Mouse (Mus musculus) CH12.LX (cell line): ENCODE measurements at regions not wholly inside any gene's neighbourhood (a gene's known extent, or its start where the extent isn't known, plus 50 kb on each side); places are given as distances from the start of the nearest gene placed in this dataset.
"Not testable (repeated sequence)": the region's sequence is repeated elsewhere in the genome, so short reads cannot be mapped to it uniquely, and the experiment has no call there.

Experiments
- DNase-seq: peaks from one replicate; pipeline ENCODE4 v3.0.0-alpha.2; 2013; ENCODE audit errors: extremely low read depth
- H3K27ac ChIP-seq: 2 replicates; pipeline ENCODE4 v1.5.1; 2012; ENCODE audit warnings: low read depth, mild to moderate bottlenecking, control low read depth, moderate library complexity; ENCODE audit not compliant: insufficient read depth
- H3K27me3 ChIP-seq: replicated peaks from 2 replicates; pipeline ENCODE3; 2012; ENCODE audit warnings: inconsistent platforms
- H3K36me3 ChIP-seq, 2 experiments: replicated peaks in 1 of 2; 2 replicates each; pipeline versions ENCODE3 to v1.6.1; 2012; ENCODE audit warnings: inconsistent platforms in 1 of 2, low read length in 1 of 2, mild to moderate bottlenecking in 1 of 2, mixed read lengths in 1 of 2, moderate library complexity in 1 of 2; ENCODE audit not compliant: control insufficient read depth in 1 of 2, insufficient read depth in 1 of 2
- H3K4me1 ChIP-seq, 2 experiments: 2 replicates each; pipeline ENCODE4 v1.6.1; 2012; ENCODE audit warnings: inconsistent platforms in 1 of 2, moderate library complexity in 1 of 2; ENCODE audit not compliant: insufficient read depth in 2 of 2, control insufficient read depth in 1 of 2
- H3K4me2 ChIP-seq: 2 replicates; pipeline ENCODE4 v1.6.1; 2012; ENCODE audit warnings: low read depth, mild to moderate bottlenecking, control low read depth; ENCODE audit not compliant: poor library complexity, insufficient read depth, severe bottlenecking
- H3K4me3 ChIP-seq, 3 experiments: fragments of 150-350 bp in 1 of 3; sonication (generic) in 1 of 3; replicated peaks in 1 of 3; 2 replicates each; pipeline versions ENCODE3 to v1.5.1; 2011 to 2012; ENCODE audit warnings: low read depth in 2 of 3, low read length in 2 of 3, mild to moderate bottlenecking in 2 of 3, moderate library complexity in 2 of 3, control low read depth in 1 of 3, improper control_type of control experiment in 1 of 3, inconsistent platforms in 1 of 3, mixed read lengths in 1 of 3; ENCODE audit not compliant: poor library complexity in 1 of 3
- H3K79me2 ChIP-seq: replicated peaks from 2 replicates; pipeline ENCODE4 v1.6.1; 2012; ENCODE audit warnings: mild to moderate bottlenecking, moderate library complexity; ENCODE audit not compliant: control insufficient read depth, poor library complexity, insufficient read depth, severe bottlenecking; ENCODE audit errors: extremely low read depth
- H3K9ac ChIP-seq: 2 replicates; pipeline ENCODE4 v1.6.1; 2012; ENCODE audit warnings: low read depth, mild to moderate bottlenecking, control low read depth, moderate library complexity; ENCODE audit not compliant: insufficient read depth
- H3K9me3 ChIP-seq: replicated peaks from 2 replicates; pipeline ENCODE3; 2012; ENCODE audit warnings: low read length, inconsistent platforms, mixed read lengths
- BHLHE40 ChIP-seq: IDR thresholded peaks from 2 replicates; pipeline ENCODE4 v1.6.1; 2011; ENCODE audit warnings: mild to moderate bottlenecking, low read depth, low read length, improper control_type of control experiment
- CTCF ChIP-seq, 2 experiments: IDR thresholded peaks in 1 of 2; conservative IDR thresholded peaks in 1 of 2; 2 replicates each; pipeline ENCODE4 v1.5.1; 2011 to 2012; ENCODE audit warnings: low read depth in 2 of 2, low read length in 2 of 2, improper control_type of control experiment in 1 of 2, inconsistent platforms in 1 of 2, mild to moderate bottlenecking in 1 of 2, moderate library complexity in 1 of 2
- IRF4 ChIP-seq: IDR thresholded peaks from 2 replicates; pipeline ENCODE4 v1.6.1; 2014; ENCODE audit warnings: low read depth, mild to moderate bottlenecking, inconsistent platforms, low read length, improper control_type of control experiment
- MAZ ChIP-seq: IDR thresholded peaks from 2 replicates; pipeline ENCODE4 v1.6.1; 2012; ENCODE audit warnings: low read depth, mild to moderate bottlenecking, inconsistent platforms, low read length, improper control_type of control experiment, moderate library complexity
- MEF2A ChIP-seq: IDR thresholded peaks from 2 replicates; pipeline ENCODE4 v1.6.1; 2014; ENCODE audit warnings: low read depth, mild to moderate bottlenecking, inconsistent platforms, low read length, improper control_type of control experiment, borderline replicate concordance
- MXI1 ChIP-seq: IDR thresholded peaks from 2 replicates; pipeline ENCODE4 v1.6.1; 2011; ENCODE audit warnings: mild to moderate bottlenecking, low read depth, low read length, improper control_type of control experiment
- NRF1 ChIP-seq: IDR thresholded peaks from 2 replicates; pipeline ENCODE4 v1.6.1; 2014; ENCODE audit warnings: low read depth, mild to moderate bottlenecking, inconsistent platforms, low read length, improper control_type of control experiment, moderate library complexity
- POLR2AphosphoS2 ChIP-seq: IDR thresholded peaks from 2 replicates; pipeline ENCODE4 v1.6.1; 2011; ENCODE audit warnings: low read depth, low read length, improper control_type of control experiment
- SIN3A ChIP-seq: IDR thresholded peaks from 2 replicates; pipeline ENCODE4 v1.6.1; 2012; ENCODE audit warnings: low read length, improper control_type of control experiment, inconsistent platforms
- SMC3 ChIP-seq: IDR thresholded peaks from 2 replicates; pipeline ENCODE4 v1.6.1; 2011; ENCODE audit warnings: low read depth, low read length, improper control_type of control experiment
- UBTF ChIP-seq: IDR thresholded peaks from 2 replicates; pipeline ENCODE4 v1.6.1; 2012; ENCODE audit warnings: low read depth, mild to moderate bottlenecking, inconsistent platforms, low read length, improper control_type of control experiment, moderate library complexity
- dilution Hi-C: fragments of 300-500 bp; cut with MboI; formaldehyde crosslinking; loops from 2 replicates; pipeline ENCODE4 v1.14.3; 2020; ENCODE audit warnings: low sequenced_read_pairs; ENCODE audit not compliant: extremely low pct_unique_long_range_greater_than_20kb, extremely low pct_ligation_motif_present
- in situ Hi-C: fragments of 300-500 bp; cut with MboI; formaldehyde crosslinking; loops from 3 replicates; pipeline ENCODE4 v1.14.3; 2019; ENCODE audit warnings: low sequenced_read_pairs, low pct_ligation_motif_present, low pct_unique_long_range_greater_than_20kb, mixed read lengths

DNA sequence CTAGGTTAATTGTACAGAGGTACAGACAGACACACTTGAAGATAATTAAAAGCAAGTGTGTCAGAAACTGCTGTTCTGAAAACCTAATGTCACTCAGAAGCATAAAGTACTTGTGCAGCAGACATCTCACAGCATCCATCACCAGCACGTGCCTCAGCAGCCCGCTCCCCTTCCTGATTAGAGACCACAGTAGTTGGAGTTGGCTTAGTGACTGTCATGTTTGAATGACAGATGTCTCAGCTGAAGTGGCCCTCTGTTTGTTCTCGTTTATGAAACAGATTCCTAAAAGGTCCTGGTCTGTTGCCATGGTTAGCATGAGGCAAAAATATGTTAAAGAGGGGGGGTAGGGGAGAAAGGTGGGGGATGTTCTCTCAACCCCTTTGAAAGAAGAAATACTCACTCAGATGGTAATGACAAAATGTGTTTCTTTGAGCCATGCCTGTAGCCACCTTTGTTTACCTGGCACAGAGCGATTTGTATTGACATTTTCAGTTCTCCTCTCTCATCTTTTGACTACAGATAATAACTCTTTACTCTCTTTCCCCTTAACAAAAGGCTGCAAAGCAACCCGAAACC is 100.2 kb upstream of the Pou6f2 start:
- no peaks in the 10 kb centered on the region for H3K79me2 ChIP-seq
- no peak overlapping the region for H3K4me3 ChIP-seq
- no peak for DNase-seq
- no peak overlapping the region for H3K27ac ChIP-seq
- no peak overlapping the region for H3K4me2 ChIP-seq
- TF ChIP-seq POLR2AphosphoS2 (no peak), IRF4 (no peak), BHLHE40 (peak; percentile 39; the same call in 1 of the 2 replicates)
- dilution Hi-C loops (no loop called here), in situ Hi-C loops (no loop called here)
- H3K27me3 ChIP-seq: no peaks in the 10 kb centered on the region
- peaks cover 7% of the 10 kb centered on the region for H3K9me3 ChIP-seq
- peaks cover 0 to 21% of the 10 kb centered on the region in 2 experiments; a peak in 2 of 4 replicates for H3K4me1 ChIP-seq
- H3K36me3 ChIP-seq: no peaks in the 10 kb centered on the region
- H3K9ac ChIP-seq: no peak overlapping the region

DNA sequence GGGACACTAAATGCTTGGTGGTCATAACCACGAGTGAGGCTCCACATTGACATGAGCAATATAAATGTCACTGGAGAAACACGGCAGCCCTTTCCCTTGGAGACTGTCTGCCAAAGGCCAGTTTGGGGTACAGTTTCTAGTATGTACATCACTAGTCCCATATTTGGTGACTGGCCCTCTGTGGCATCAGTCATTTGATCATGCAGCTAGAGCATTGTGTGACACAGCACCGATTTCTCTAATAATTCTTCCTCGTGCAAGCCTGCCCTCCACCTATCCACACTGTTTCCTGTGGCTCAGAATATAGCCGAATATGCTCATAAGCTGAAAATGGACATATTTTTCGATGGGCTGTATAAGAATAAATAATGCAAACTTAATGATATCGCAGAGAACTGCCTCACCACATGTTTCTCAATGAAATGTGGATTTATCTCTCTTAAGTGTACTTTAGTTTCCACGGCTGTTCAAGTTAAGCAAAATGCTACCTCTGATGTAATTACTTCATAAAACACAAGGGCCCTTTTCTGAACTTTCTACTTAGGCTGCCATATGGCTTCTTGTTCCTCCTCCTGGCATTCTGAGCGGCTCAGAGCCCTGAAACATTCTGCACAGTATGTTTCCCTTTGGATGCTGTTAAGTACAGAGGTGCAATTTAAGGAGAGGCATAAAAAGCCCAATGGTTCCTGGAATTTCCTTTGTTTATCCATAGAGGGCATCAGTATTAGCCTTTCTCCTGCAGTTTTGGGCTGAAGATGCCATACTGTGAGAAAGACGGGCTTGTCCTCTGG is 97.7 kb upstream of the Pou6f2 start:
- H3K79me2 ChIP-seq: no peaks in the 10 kb centered on the region
- no peaks in the 10 kb centered on the region for H3K36me3 ChIP-seq
- peaks cover 0 to 33% of the 10 kb centered on the region in 2 experiments; a peak in 3 of 4 replicates for H3K4me1 ChIP-seq
- H3K27ac ChIP-seq: no peak overlapping the region
- no peak overlapping the region for H3K4me3 ChIP-seq
- TF ChIP-seq SMC3: no peak
- TF ChIP-seq CTCF (conservative IDR thresholded peaks at IDR 0.05 in 1 of 2, IDR thresholded peaks at IDR 0.05 in 1 of 2; ENCODE audit: low read depth in 2 of 2, low read length in 2 of 2): no peak
- TF ChIP-seq SIN3A: no peak
- TF ChIP-seq MEF2A: no peak
- no peak for TF ChIP-seq MAZ
- TF ChIP-seq MXI1: no peak
- TF ChIP-seq NRF1: no peak
- no peak for TF ChIP-seq UBTF
- no peaks in the 10 kb centered on the region for H3K9me3 ChIP-seq
- DNase-seq: no peak
- H3K9ac ChIP-seq: no peak overlapping the region
- no peak overlapping the region for H3K4me2 ChIP-seq
- dilution Hi-C loops: no loop called here
- H3K27me3 ChIP-seq: no peaks in the 10 kb centered on the region
- in situ Hi-C loops: no loop called here

DNA sequence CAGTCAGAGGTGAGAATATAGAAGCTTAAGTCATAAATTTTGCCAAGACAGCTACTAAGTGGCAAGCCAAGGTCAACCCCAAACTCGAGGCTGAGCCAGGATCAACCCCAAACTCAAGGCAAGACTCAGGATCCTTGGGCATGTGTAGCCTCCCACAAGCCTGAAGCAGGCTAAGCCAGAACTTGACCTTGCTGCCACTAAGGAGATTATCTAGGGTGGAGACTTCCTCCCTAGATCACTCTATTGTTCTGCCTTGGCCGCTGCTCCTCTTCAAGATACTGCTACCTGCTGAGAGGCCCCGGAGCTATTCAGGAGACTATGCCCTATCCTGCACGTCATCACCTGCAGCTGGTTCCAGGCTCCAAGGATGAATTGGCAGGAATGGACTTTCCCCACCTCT is 88.3 kb upstream of the Pou6f2 start:
- H3K9ac ChIP-seq, H3K4me1 ChIP-seq, in situ Hi-C loops, H3K36me3 ChIP-seq, dilution Hi-C loops, H3K27ac ChIP-seq, H3K4me3 ChIP-seq, H3K27me3 ChIP-seq, H3K79me2 ChIP-seq, H3K9me3 ChIP-seq, H3K4me2 ChIP-seq, DNase-seq: not testable (repeated sequence)
